1 mouse cellular context compared by ENCODE assay signal in the genomic region with DNA sequence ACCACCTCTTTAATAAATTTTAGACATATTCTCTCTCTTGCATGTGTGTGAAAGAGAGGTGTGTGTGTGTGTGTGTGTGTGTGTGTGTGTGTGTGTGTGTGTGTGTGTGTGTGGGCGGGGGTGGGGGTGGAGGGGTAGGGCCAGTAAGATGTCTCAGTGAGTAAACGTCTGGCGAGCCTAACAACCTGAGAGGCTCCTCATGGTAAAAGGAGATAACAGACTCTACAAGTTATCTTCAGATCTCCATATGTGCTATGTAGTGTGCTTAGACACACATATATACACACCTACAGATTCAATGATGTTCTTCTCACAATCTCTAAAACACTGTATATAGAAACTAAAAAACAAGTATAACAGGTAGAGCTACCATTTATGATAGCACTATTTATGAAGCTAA.
A peak's percentile ranks its signal among the peaks of the same experiment; 100 is the strongest.
TF ChIP-seq lines count a peak whose summit lies in the region.

No protein-coding gene starts in this region.

TF ChIP-seq in MEL, 35 proteins besides CTCF, POLR2A, EP300 and RAD21 (continued from another document):
- no peak for TF ChIP-seq ZKSCAN1 (IDR thresholded peaks at IDR 0.05; ENCODE audit: low read depth, low read length)
- peak; percentile 45; the same call in 1 of the 2 replicates for TF ChIP-seq MYC (IDR thresholded peaks at IDR 0.05; ENCODE audit: low read depth, low read length)
- no peak for TF ChIP-seq TBP (IDR thresholded peaks at IDR 0.05; ENCODE audit: low read depth, low read length)
- TF ChIP-seq MAZ (IDR thresholded peaks at IDR 0.05; ENCODE audit: low read depth, low read length) = peak; percentile 53; the same call in 1 of the 2 replicates
- no peak for TF ChIP-seq MYB (IDR thresholded peaks at IDR 0.05; ENCODE audit: low read depth, low read length)
- TF ChIP-seq UBTF (IDR thresholded peaks at IDR 0.05; ENCODE audit: borderline replicate concordance, insufficient read depth, low read depth, low read length) = no peak
- TF ChIP-seq POLR2AphosphoS5 (IDR thresholded peaks at IDR 0.05; ENCODE audit: borderline replicate concordance, low read depth, low read length) = no peak
- TF ChIP-seq NRF1 (IDR thresholded peaks at IDR 0.05; ENCODE audit: insufficient read depth, low read depth, low read length, poor library complexity, severe bottlenecking) = no peak
- no peak for TF ChIP-seq MAFK (IDR thresholded peaks at IDR 0.05; ENCODE audit: borderline replicate concordance, low read depth, low read length)
- TF ChIP-seq ZNF384 (IDR thresholded peaks at IDR 0.05; ENCODE audit: low read depth, low read length) = no peak
- TF ChIP-seq CHD1 (IDR thresholded peaks at IDR 0.05; ENCODE audit: low read depth, low read length) = no peak
- no peak for TF ChIP-seq ELF1 (IDR thresholded peaks at IDR 0.05; ENCODE audit: low read depth, low read length)
- peak; percentile 87 for TF ChIP-seq TCF12 (IDR thresholded peaks at IDR 0.05; ENCODE audit: low read depth, low read length)
- no peak for TF ChIP-seq MXI1 (IDR thresholded peaks at IDR 0.05; ENCODE audit: low read depth, low read length)
- peak; percentile 86 for TF ChIP-seq GATA1 (IDR thresholded peaks at IDR 0.05; ENCODE audit: low read depth, low read length)
- peak; percentile 58; the same call in 1 of the 2 replicates for TF ChIP-seq BHLHE40 (IDR thresholded peaks at IDR 0.05; ENCODE audit: borderline replicate concordance, low read depth, low read length)
- TF ChIP-seq CHD2 (IDR thresholded peaks at IDR 0.05; ENCODE audit: low read length) = no peak
- TF ChIP-seq USF1 (IDR thresholded peaks at IDR 0.05; ENCODE audit: low read depth, low read length) = no peak
- TF ChIP-seq RCOR1 (IDR thresholded peaks at IDR 0.05; ENCODE audit: low read depth, low read length) = no peak
- TF ChIP-seq POLR2AphosphoS2 (IDR thresholded peaks at IDR 0.05; ENCODE audit: low read length) = no peak
- TF ChIP-seq ZMIZ1 (IDR thresholded peaks at IDR 0.05; ENCODE audit: low read depth, low read length) = no peak
- TF ChIP-seq HCFC1 (IDR thresholded peaks at IDR 0.05; ENCODE audit: low read depth, low read length) = no peak
- TF ChIP-seq ETS1 (IDR thresholded peaks at IDR 0.05; ENCODE audit: low read depth, low read length) = peak; percentile 85
- TF ChIP-seq SMC3 (IDR thresholded peaks at IDR 0.05; ENCODE audit: low read depth, low read length) = no peak
- no peak for TF ChIP-seq MEF2A (IDR thresholded peaks at IDR 0.05; ENCODE audit: extremely low read depth, insufficient replicate concordance, low read depth, low read length, poor library complexity, severe bottlenecking)
- no peak for TF ChIP-seq ZC3H11A (IDR thresholded peaks at IDR 0.05; ENCODE audit: low read depth, low read length)
- TF ChIP-seq KAT2A (conservative IDR thresholded peaks at IDR 0.05; ENCODE audit: low read depth, low read length) = no peak
- no peak for TF ChIP-seq GABPA (IDR thresholded peaks at IDR 0.05; ENCODE audit: low read depth, low read length)
- TF ChIP-seq JUND (IDR thresholded peaks at IDR 0.05; ENCODE audit: low read depth, low read length) = no peak
- TF ChIP-seq MAX (IDR thresholded peaks at IDR 0.05; ENCODE audit: low read length) = no peak
TF ChIP-seq in MEL: peak in this region for 8.
